Mouse (Mus musculus) layer of hippocampus, adult 8-10 months (tissue): ENCODE measurements around the gene Slc35b4. TPM values are rescaled to one million over a fixed set of nuclear protein-coding genes. Genes with fewer than 3 reads are reported as not detected.

ENCODE experiments used
- DNase-seq, 2 experiments: peaks; one replicate each; pipeline ENCODE4 v3.0.0; 2022; ENCODE audit warnings: low spot score in 2 of 2
- total RNA-seq, 4 experiments: library from RNA; stranded (reverse); gene quantifications; 2 replicates each; pipeline ENCODE4 v1.2.4; 2022

Gene Slc35b4
- total RNA-seq, 4 experiments from 2014 or later: 58.5 to 67.9 (median 66.1) TPM

GRCm38 (mm10) chr6:34129261-34129660 lies 47.6 kb downstream of the Slc35b4 start:
- DNase-seq: no peak

DNA sequence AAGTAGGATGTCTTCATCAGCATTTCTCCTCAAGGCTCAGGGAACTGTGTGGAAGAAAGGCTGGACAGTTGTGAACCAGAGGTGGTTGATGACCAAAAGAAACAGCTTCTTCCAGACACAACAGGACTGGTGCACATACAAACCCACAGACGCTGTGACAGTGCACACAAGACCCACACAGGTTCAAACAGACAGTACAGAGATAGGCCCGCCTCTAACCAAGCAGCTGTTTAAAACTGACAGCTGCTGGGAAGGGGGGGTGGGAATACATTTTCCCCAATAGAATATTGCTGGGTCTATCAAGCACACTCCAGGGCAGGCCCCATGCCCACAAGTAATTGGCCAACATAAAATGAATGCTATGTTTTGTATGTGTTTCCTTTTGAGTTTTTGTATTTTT lies 52.5 kb downstream of the Slc35b4 start:
- no peak for DNase-seq

GRCm38 (mm10) chr6:34116838-34117478 lies 60.0 kb downstream of the Slc35b4 start:
- no peak for DNase-seq

GRCm38 (mm10) chr6:34111406-34111805 lies 65.5 kb downstream of the Slc35b4 start:
- no peak for DNase-seq

- no peak for DNase-seq
Observed at GRCm38 (mm10) chr6:34110571-34110970, 66.3 kb downstream of the Slc35b4 start.

Other genes with a start within 250 kb of the Slc35b4 start
- 1 to 10 TPM; 2.0 to 4.2 (median 3.4) TPM for gene Lrguk, start 147.7 kb downstream of the Slc35b4 start, total RNA-seq
- 10 to 100 TPM; 44.6 to 55.6 (median 48.9) TPM for gene Akr1b3, start 140.4 kb upstream of the Slc35b4 start, total RNA-seq
- 1 to 10 TPM in 2 of 4 experiments, under 1 TPM in 2; 0.35 to 3.3 (median 1.4) TPM for gene Akr1b8, start 177.0 kb upstream of the Slc35b4 start, total RNA-seq
- gene Akr1b10, start 207.1 kb upstream of the Slc35b4 start, total RNA-seq: 10 to 100 TPM; 27.6 to 30.6 (median 29.2) TPM
- gene Akr1b7, start 235.2 kb upstream of the Slc35b4 start, total RNA-seq: 1 to 10 TPM in 2 of 4 experiments, under 1 TPM in 1, not detected in 1; 0.50 to 1.3 (median 1.1) TPM